Mouse (Mus musculus): ENCODE measurements at regions not wholly inside any gene's neighbourhood (a gene's known extent, or its start where the extent isn't known, plus 50 kb on each side); places are given as distances from the start of the nearest gene placed in this dataset.

GRCm38 (mm10) chr5:141054991-141055390 lies 54.6 kb upstream of the Card11 start:
- no peak for ATAC-seq (replicated peaks; ENCODE audit: low FRiP score, low TSS enrichment, poor library complexity, severe bottlenecking)

- no peak for ATAC-seq (replicated peaks; ENCODE audit: low FRiP score, low TSS enrichment, poor library complexity, severe bottlenecking)
Measured at GRCm38 (mm10) chr5:141055596-141056343, 55.4 kb upstream of the Card11 start.

- ATAC-seq (replicated peaks; ENCODE audit: low FRiP score, low TSS enrichment, poor library complexity, severe bottlenecking) = no peak
Measured at GRCm38 (mm10) chr5:141058141-141058540, 57.8 kb upstream of the Card11 start.

GRCm38 (mm10) chr5:141058863-141059262 lies 58.5 kb upstream of the Card11 start:
- no peak for ATAC-seq (replicated peaks; ENCODE audit: low FRiP score, low TSS enrichment, poor library complexity, severe bottlenecking)

DNA sequence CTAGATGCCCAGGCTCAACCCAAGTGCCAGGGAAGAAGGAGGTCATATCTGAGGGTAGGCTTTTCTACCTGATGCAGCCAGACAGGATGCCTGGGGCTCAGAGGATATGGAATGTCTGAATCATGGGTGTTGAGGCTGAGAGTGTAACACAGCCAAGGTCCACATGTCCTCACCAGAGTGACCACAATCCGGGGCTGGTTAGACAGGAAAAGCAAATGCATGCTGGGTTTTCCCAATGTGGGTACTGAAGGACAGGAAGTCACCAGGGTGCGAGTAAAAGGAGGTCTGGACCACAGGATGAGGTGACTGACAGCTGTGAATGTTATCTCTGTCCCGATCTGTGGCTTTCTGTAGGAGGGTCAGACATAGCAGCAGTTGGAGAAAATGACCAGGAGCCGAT lies 61.8 kb upstream of the Card11 start:
- no peak for ATAC-seq (replicated peaks; ENCODE audit: low FRiP score, low TSS enrichment, poor library complexity, severe bottlenecking)

DNA sequence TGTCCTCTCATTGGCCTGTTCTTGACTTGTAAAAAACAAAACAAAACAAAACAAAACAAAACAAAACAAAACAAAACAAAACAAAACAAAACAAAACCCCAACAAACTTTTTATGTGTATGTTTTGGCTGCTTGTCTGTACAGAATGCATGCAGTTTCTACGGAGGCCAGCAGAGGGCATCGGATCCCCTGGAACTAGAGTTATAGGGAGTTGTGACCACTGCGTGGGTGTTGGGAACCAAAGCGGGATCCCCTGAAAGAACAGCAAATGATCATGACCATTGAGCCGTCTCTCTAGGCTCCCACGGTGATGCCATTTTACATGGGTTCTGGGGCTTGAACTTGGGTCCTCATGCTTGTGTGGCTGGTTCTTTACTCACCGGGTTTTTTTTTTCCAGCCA lies 67.2 kb upstream of the Card11 start:
- ATAC-seq (replicated peaks; ENCODE audit: low FRiP score, low TSS enrichment, poor library complexity, severe bottlenecking) = no peak

DNA sequence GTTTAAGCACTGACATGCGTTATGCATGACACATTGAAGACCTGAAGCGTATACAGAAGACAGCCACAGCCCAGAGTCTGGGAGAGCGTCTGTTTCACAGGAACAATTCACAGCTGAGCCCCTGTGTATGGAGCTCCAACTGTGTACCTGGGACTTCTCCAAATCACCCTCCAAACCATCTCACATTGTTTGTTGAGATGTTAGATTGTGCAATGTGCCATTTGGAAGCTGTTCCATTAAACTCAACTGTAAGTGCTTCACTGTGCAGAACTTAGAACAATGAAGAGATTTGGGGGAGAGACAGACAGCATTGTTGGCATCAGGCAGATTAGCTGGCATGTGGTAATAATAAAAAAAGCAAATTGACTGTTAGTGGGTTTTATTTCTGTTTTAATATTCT lies 74.1 kb upstream of the Card11 start:
- ATAC-seq (replicated peaks; ENCODE audit: low FRiP score, low TSS enrichment, poor library complexity, severe bottlenecking) = no peak

- ATAC-seq (replicated peaks; ENCODE audit: low FRiP score, low TSS enrichment, poor library complexity, severe bottlenecking) = no peak
Measured at GRCm38 (mm10) chr5:141076158-141076557, 75.8 kb upstream of the Card11 start.

DNA sequence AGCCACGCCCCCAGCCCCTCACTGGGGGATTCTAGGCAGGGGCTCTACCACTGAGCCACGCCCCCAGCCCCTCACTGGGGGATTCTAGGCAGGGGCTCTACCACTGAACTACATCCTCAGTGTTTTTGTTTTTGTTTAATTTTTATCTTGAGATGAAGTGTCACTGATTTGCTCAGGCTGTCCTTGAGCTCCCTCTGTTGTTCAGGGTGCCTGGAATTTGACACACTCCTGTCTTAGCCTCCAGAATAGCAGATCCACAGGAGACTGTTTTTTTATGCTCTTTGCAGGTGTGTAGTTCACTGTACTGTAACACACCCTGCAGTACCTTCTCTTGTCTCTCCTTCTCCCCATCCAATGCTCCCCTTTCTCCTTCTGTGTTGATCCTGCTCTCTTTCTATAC lies 76.6 kb upstream of the Card11 start:
- no peak for ATAC-seq (replicated peaks; ENCODE audit: low FRiP score, low TSS enrichment, poor library complexity, severe bottlenecking)

DNA sequence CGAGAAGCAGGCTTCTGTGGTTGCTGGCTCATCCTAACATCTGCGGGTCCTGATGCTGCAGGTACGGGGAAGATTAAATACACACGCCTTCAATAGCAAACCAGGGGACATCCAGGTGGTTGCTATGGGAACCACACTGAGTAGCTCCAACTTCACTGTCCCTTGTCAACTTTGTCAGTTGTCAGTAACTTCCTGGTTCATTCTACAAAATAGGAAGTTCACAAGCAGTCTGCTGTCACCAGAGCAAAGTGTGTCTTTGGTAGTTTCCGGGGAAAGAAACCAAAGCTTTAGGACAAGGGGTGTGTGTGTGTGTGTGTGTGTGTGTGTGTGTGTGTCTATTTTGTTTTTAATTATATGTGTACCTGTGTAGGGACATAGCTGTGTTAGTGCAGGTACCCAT lies 80.5 kb upstream of the Card11 start:
- no peak for ATAC-seq (replicated peaks; ENCODE audit: low FRiP score, low TSS enrichment, poor library complexity, severe bottlenecking)

GRCm38 (mm10) chr5:141084056-141084730 lies 83.8 kb upstream of the Card11 start:
- ATAC-seq (replicated peaks; ENCODE audit: low FRiP score, low TSS enrichment, poor library complexity, severe bottlenecking) = no peak

DNA sequence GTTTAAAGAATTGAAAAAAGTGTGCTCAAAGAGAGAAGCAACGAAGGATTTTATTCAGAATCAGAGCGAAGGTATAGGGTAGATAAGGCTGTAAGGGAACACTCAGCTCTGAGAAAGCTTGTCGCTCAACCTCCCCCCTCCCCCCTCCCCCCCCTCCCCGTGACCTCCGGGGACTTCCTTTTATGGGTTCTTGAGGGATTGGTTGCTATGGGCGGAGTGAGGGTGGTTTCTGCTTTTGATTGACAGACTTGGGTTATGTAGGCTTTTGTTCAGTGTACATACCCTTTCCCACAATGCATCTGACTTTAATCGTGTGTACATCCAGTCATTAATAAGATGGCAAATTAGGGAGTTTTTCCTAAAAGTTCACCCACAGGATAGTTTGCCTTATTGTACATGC lies 84.4 kb upstream of the Card11 start:
- ATAC-seq (replicated peaks; ENCODE audit: low FRiP score, low TSS enrichment, poor library complexity, severe bottlenecking) = no peak

DNA sequence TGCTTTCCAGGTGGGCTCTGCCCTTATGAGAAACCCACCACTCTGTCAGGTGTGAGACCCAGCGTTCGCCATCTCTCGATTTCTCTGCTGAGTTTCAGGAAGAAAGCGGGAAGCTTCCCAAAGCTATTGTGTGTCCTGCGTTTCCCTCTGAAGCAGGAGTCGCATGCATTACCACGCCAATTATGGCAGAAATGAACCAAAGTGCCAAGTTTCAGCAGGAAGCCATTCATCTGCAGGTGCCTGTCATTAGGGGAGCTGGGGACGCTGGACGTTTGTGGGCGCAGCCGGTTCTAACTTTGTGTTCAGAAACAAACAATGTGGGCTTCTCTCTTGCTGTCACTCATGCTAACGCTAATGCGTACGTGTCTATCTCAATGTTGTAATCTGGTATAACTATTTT lies 91.3 kb upstream of the Card11 start:
- no peak for ATAC-seq (replicated peaks; ENCODE audit: low FRiP score, low TSS enrichment, poor library complexity, severe bottlenecking)

DNA sequence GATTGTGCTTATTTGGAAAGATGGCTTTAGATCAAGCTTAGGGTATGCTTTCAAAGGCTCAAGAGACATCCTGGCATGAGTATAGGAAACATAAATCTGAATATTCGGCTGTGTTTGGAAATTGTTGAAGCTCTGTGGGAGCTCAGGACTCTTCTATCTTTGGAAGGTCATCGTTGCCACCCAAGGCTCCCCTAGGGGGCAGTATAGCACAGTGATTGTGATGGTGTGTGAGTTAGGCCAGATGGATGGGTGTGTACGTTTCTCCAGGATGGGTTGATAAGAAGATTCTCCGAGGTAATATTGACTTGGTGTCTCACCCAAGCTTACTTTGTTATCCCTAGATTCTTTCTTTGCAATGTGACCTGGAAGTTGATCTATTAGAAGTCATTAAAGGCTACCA lies 93.3 kb upstream of the Card11 start:
- 0 out of 2 replicates have a peak, but pooled peaks have one; percentile 67 for ATAC-seq (replicated peaks; ENCODE audit: low FRiP score, low TSS enrichment, poor library complexity, severe bottlenecking)

GRCm38 (mm10) chr5:141097878-141098277 lies 97.5 kb upstream of the Card11 start:
- no peak for ATAC-seq (replicated peaks; ENCODE audit: low FRiP score, low TSS enrichment, poor library complexity, severe bottlenecking)

DNA sequence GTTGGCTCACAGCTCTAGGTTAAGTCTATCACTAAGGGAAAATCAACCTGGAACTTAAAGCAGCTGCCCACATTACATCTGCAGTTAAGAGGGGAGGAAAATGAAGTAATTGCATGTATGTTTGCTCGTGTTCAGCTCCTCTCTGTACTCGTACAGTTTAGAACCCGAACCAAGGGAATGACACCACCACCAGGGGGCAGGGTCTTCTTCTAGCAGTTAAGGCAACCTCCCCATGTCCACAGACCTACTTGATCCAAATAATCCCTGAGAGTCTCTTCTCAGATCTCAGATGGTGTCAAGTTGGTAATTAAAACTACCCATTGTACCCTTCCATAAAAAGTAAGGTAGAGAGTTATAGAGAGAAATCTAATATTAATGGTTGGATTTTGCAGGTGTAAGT lies 111.3 kb upstream of the Card11 start:
- no peak for ATAC-seq (replicated peaks; ENCODE audit: low FRiP score, low TSS enrichment, poor library complexity, severe bottlenecking)

DNA sequence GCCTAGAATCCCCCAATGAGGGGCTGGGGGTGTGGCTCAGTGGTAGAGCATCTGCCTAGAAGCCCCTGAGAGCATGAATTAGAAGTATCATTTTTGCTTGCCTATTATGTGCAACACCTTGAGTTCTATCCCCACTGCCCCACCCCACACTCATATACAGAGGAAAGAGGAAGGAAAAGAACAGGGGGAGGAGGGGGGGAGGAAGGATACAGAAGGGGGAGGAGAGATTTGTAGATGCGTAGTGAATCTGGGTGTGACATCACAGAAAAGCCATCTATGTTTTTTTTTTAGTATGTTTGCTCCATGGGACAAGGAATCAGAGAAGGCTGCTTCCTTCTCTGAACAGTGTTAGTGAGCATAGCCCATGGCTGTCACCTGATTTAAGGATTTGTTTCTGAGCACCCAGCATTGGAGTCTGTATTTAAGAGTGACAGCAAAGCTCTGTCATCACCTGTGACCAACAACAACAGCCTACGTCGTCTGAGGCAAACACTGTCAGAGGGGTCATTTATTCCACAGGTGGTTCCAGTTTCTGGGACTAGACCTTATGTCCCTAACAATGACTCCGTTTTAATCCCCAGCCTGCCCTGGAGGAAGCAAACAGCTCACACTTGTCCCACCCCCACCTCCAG lies 115.0 kb upstream of the Card11 start:
- ATAC-seq (replicated peaks; ENCODE audit: low FRiP score, low TSS enrichment, poor library complexity, severe bottlenecking) = no peak

DNA sequence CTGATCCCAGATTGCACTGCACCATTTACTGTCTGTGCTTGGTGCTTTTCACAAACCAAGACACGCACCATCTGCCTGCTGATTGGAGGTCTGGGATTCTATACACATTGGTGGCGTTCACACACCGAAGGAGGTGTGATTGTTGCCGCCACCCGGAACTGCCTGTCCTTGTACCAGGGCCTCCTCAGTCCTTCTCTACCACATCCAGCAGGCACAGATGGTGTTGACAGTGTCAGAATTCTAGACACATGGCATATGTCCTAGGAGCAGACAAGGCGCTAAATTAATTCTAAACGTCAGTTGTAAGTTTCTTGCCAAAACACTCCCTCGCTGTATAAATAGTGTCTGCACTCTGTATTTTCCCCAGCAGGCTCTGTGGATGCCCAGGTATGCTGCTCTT lies 115.6 kb upstream of the Card11 start:
- no peak for ATAC-seq (replicated peaks; ENCODE audit: low FRiP score, low TSS enrichment, poor library complexity, severe bottlenecking)

GRCm38 (mm10) chr5:141125870-141126269 lies 115.4 kb upstream of the Sdk1 start:
- ATAC-seq (replicated peaks; ENCODE audit: low FRiP score, low TSS enrichment, poor library complexity, severe bottlenecking) = no peak

DNA sequence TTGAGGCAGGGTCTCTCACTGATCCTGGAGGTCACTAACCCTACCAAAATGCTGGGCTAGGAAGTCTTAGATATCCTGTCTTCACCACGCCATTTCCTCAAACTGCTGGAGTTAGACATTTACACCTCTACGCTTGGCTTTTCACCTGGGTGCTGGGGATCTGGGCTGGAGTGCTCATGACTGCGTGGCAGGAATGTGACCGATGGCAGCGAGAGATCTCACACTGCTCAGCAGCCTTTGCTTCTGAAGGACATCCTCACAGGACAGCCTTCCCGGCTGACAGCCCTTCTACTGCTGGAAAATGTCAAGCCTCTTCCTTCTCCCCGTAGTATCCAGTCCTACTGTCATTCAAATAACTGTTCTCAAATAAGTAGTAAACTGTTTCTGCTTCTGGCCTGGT lies 114.8 kb upstream of the Sdk1 start:
- no peak for ATAC-seq (replicated peaks; ENCODE audit: low FRiP score, low TSS enrichment, poor library complexity, severe bottlenecking)

GRCm38 (mm10) chr5:141131036-141131435 lies 110.3 kb upstream of the Sdk1 start:
- ATAC-seq (replicated peaks; ENCODE audit: low FRiP score, low TSS enrichment, poor library complexity, severe bottlenecking) = no peak

All from megakaryocyte-erythroid progenitor cell, adult 5-6 weeks (primary cell).